Mouse (Mus musculus): ENCODE data around the gene Efhd2.

DNA sequence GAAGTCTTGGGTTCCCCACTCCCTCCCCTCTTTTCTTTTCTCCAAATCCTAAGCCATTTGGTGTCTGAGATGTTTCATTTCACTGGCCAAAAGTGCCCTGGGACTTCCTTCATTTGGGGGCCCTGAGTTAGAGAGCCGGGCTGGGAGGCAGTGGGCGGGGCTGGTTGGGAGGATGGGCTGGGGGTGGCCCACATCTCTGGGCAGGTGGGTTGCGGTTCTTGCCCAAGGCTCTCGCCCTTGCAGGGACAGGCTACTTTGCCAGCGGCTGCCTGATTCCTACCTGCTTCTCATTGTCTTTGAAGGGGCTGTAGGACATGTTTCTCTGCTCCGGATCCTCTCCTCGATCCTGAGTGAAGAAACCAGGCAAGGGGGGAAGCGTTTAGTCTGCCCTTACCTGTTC, 24.2 kb upstream of the Efhd2 start:
- TF ChIP-seq CTCF (IDR thresholded peaks at IDR 0.05; ENCODE audit: low read depth) (no peak), EP300 (optimal IDR thresholded peaks at IDR 0.05) (no peak)
